Mouse (Mus musculus) granulocyte monocyte progenitor cell, adult 5-6 weeks (primary cell): Measurements from ENCODE around the gene Best1. TPM values are rescaled to one million over a fixed set of nuclear protein-coding genes. Genes with fewer than 3 reads are reported as not detected.

Source experiments
- ATAC-seq: replicated peaks from 2 replicates; pipeline ENCODE4 v1.8.0; 2016; ENCODE audit warnings: mild to moderate bottlenecking, moderate TSS enrichment, inconsistent platforms; ENCODE audit not compliant: poor library complexity, severe bottlenecking
- total RNA-seq, 2 experiments: library from RNA; stranded (forward) in 1 of 2; stranded (reverse) in 1 of 2; fragments of 200-712, 200-1000 nt in 1 of 2; fragments of >200 nt in 1 of 2; fragmentation: Nextera tagmentation in 1 of 2; gene quantifications; 2 replicates each; pipeline ENCODE4 v1.2.3; 2014 to 2017

Best1 gene
- total RNA-seq, 2 experiments from 2014 or later, result not detected

GRCm38 (mm10) chr19:9993036-9993656 lies 8.3 kb downstream of the Best1 start:
- peak; percentile 84 for ATAC-seq

GRCm38 (mm10) chr19:9992011-9992958 lies 9.1 kb downstream of the Best1 start:
- no peak for ATAC-seq

- peak; percentile 59 for ATAC-seq
These were observed 10.1 kb downstream of the Best1 start for GRCm38 (mm10) chr19:9991304-9991703.

- ATAC-seq, result no peak
These were observed 11.6 kb downstream of the Best1 start for GRCm38 (mm10) chr19:9989884-9990256.

GRCm38 (mm10) chr19:9989171-9989883 lies 12.1 kb downstream of the Best1 start:
- ATAC-seq, result 0 out of 2 replicates have a peak, but pooled peaks have one; percentile 18

GRCm38 (mm10) chr19:9987593-9987992 lies 13.8 kb downstream of the Best1 start:
- no peak for ATAC-seq

- ATAC-seq, result no peak
These were observed 14.2 kb downstream of the Best1 start for GRCm38 (mm10) chr19:9987192-9987591.

GRCm38 (mm10) chr19:9985900-9986421 lies 15.5 kb downstream of the Best1 start:
- ATAC-seq, result no peak

- no peak for ATAC-seq
These were observed 16.1 kb downstream of the Best1 start for GRCm38 (mm10) chr19:9985190-9985899.

GRCm38 (mm10) chr19:9984111-9985055 lies 17.1 kb downstream of the Best1 start:
- peak; percentile 23 for ATAC-seq

- ATAC-seq, result peak; percentile 54
These were observed 18.4 kb downstream of the Best1 start for GRCm38 (mm10) chr19:9982852-9983542.

- ATAC-seq, result peak; percentile 66
These were observed 19.1 kb downstream of the Best1 start for GRCm38 (mm10) chr19:9982151-9982851.

GRCm38 (mm10) chr19:9981621-9982020 lies 19.8 kb downstream of the Best1 start:
- no peak for ATAC-seq

- ATAC-seq, result no peak
These were observed 21.2 kb downstream of the Best1 start, which contains the start of gene Fth1 for GRCm38 (mm10) chr19:9980258-9980657. Gene Fth1 (plus strand): TSS chr19:9980598.

GRCm38 (mm10) chr19:9979156-9979555 lies 22.3 kb downstream of the Best1 start:
- no peak for ATAC-seq

- ATAC-seq, result peak; percentile 34
These were observed 22.9 kb downstream of the Best1 start for GRCm38 (mm10) chr19:9978431-9978951.

- no peak for ATAC-seq
These were observed 24.3 kb downstream of the Best1 start for GRCm38 (mm10) chr19:9977085-9977484.
